Mouse (Mus musculus) erythroblast, embryonic 14.5 days (primary cell): Measurements from ENCODE around the gene Ubtf.

Experiments
- GATA1 ChIP-seq: IDR thresholded peaks from 2 replicates; pipeline ENCODE4 v1.6.1; 2012; ENCODE audit warnings: low read length, inconsistent platforms, mixed read lengths
- TAL1 ChIP-seq: IDR thresholded peaks from 3 replicates; pipeline ENCODE4 v1.6.1; 2012; ENCODE audit warnings: low read length, inconsistent platforms, mixed read lengths

- TF ChIP-seq GATA1 (no peak), TAL1 (no peak)
Observed at GRCm38 (mm10) chr11:102361776-102362495, 42.4 kb upstream of the Ubtf start.
